Mouse (Mus musculus): ENCODE measurements at regions not wholly inside any gene's neighbourhood (a gene's known extent, or its start where the extent isn't known, plus 50 kb on each side); places are given as distances from the start of the nearest gene placed in this dataset.

DNA sequence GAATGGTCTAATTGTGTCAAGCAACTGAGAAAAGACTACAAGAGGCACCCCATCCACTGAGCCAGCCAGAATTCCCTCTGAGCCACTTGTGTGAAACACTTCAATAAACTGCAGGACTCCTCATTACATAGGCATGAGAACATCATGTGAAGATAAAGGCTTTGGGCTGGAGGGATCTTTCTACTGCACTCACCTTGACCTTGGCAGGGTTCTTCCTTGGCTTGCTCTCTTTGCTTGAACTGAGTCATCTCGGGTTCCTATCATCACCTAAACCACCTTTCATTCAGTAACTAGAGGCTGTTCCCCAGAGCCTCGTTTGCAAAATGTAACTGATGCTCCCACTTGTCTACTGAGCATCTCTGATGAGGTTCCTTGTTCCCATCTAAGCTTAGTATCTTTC, 221.4 kb upstream of the Zfp637 start:
- Histone ChIP-seq H3K36me3 (ENCODE audit: control insufficient read depth, insufficient read depth, low read length, poor library complexity, severe bottlenecking) (no peaks in the 10 kb centered on the region), H3K27me3 (ENCODE audit: control insufficient read depth, insufficient read depth, low read length, poor library complexity, severe bottlenecking) (no peaks in the 10 kb centered on the region)
- no peak for DNase-seq (ENCODE audit: low read depth, low spot score)

GRCm38 (mm10) chr6:117622446-117622845, 218.5 kb upstream of the Zfp637 start:
- DNase-seq (ENCODE audit: low read depth, low spot score): no peak
- Histone ChIP-seq H3K27me3 (ENCODE audit: control insufficient read depth, insufficient read depth, low read length, poor library complexity, severe bottlenecking) (no peaks in the 10 kb centered on the region), H3K36me3 (ENCODE audit: control insufficient read depth, insufficient read depth, low read length, poor library complexity, severe bottlenecking) (no peaks in the 10 kb centered on the region)

DNA sequence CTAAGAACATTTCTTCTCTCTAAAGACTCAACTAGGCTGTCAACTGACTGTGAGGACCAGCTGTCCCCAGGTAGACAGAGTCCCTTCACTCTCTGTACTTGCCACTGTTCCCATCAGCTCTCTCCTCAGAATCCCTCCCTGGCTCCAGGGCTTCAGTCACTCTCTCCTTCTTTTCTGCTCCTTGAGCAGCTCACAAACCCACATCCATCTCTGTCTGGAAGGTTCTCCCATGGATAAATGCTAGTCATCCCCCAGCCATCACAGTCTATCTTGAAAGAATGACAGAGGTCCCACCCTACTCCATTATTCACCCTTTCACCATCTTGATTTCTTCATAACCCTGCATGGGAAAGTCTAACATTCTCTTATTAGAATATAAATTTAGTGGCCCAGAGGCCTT, 218.0 kb upstream of the Zfp637 start:
- DNase-seq (ENCODE audit: low read depth, low spot score): no peak
- Histone ChIP-seq H3K36me3 (ENCODE audit: control insufficient read depth, insufficient read depth, low read length, poor library complexity, severe bottlenecking) (no peaks in the 10 kb centered on the region), H3K27me3 (ENCODE audit: control insufficient read depth, insufficient read depth, low read length, poor library complexity, severe bottlenecking) (no peaks in the 10 kb centered on the region)

DNA sequence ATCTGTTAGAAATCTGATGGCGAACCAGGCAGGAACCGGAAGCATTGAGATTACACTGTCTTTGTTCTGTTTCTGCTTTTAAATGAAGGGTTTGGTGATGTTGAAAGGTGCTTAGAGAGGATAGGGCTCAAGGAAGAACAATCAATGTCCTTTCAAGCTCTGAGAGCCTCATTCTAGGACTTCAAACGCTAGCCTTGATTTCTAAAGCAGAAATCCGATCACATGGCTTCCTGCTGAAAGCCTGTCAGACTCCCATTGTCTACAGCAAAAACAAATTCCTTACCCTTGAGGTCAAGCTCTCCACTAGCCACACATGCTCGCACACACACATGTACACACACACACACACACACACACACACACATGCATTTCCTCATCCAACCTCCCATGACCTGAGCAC, 215.3 kb upstream of the Zfp637 start:
- Histone ChIP-seq H3K27me3 (ENCODE audit: control insufficient read depth, insufficient read depth, low read length, poor library complexity, severe bottlenecking) (no peaks in the 10 kb centered on the region), H3K36me3 (ENCODE audit: control insufficient read depth, insufficient read depth, low read length, poor library complexity, severe bottlenecking) (no peaks in the 10 kb centered on the region)
- DNase-seq (ENCODE audit: low read depth, low spot score): no peak

DNA sequence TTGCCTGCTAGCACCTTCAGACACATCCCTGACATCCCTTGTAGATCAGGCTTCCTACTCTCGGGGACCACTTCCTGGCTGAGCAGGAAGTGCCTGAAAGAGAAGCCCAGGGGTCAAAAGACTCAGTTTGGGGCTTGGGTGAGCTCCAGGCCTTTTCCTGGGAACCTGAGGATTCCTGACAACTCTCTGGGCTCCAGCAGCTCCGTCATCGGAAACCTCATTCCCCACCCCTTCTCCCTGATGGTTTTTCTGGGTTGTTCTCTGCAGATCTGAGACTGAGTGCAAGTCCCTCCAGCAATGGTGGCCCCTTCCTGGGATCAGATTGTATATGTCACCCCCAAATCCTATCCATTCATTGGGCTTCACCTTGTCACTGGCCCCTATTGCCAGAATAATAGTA, 213.5 kb upstream of the Zfp637 start:
- Histone ChIP-seq H3K36me3 (ENCODE audit: control insufficient read depth, insufficient read depth, low read length, poor library complexity, severe bottlenecking) (no peaks in the 10 kb centered on the region), H3K27me3 (ENCODE audit: control insufficient read depth, insufficient read depth, low read length, poor library complexity, severe bottlenecking) (no peaks in the 10 kb centered on the region)
- no peak for DNase-seq (ENCODE audit: low read depth, low spot score)

- Histone ChIP-seq H3K36me3 (ENCODE audit: control insufficient read depth, insufficient read depth, low read length, poor library complexity, severe bottlenecking) (no peaks in the 10 kb centered on the region), H3K27me3 (ENCODE audit: control insufficient read depth, insufficient read depth, low read length, poor library complexity, severe bottlenecking) (no peaks in the 10 kb centered on the region)
- no peak for DNase-seq (ENCODE audit: low read depth, low spot score)
Observed at GRCm38 (mm10) chr6:117646628-117647027, 194.4 kb upstream of the Zfp637 start.

DNA sequence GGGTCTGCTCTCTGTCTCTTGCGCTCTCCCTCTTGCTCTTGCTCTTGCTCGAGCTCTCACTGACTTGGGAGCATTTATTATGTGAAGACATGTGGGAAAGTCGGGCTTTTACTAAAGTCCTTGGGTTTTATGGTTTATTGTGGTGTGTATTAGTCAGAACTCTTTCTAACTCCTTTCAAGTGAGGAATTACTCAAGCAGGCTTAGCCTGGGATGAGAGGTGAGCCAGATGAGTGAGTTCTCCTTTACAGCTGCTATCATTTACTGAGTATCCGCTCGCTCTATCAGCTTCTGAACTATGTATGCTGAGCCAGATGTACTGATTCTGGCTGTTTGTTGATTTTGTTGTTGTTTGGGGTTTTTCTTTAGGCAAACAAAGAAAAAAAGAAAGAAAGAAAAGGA, 190.4 kb upstream of the Zfp637 start:
- H3K36me3 ChIP-seq (ENCODE audit: control insufficient read depth, insufficient read depth, low read length, poor library complexity, severe bottlenecking): no peaks in the 10 kb centered on the region
- DNase-seq (ENCODE audit: low read depth, low spot score): no peak
- no peaks in the 10 kb centered on the region for H3K27me3 ChIP-seq (ENCODE audit: control insufficient read depth, insufficient read depth, low read length, poor library complexity, severe bottlenecking)

DNA sequence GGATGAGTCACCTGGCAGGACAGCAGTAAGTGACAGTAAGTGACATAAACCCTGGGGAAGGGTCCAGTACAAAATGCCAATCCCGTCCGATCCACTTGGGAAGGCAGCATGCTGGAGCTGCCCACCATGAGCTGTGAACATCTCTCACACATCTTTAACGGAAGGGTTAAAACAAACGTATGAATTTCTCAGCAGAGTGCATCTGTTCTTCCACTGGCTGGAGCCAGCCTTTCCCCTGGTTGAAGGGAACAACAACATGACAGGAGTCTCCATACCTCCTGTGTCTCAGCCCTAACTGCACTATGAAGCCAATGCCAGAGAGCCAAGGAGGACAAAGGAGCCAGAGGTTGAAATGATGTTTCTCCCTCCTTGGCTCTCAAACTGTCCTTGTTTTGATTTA, 189.4 kb upstream of the Zfp637 start:
- H3K27me3 ChIP-seq (ENCODE audit: control insufficient read depth, insufficient read depth, low read length, poor library complexity, severe bottlenecking): no peaks in the 10 kb centered on the region
- no peaks in the 10 kb centered on the region for H3K36me3 ChIP-seq (ENCODE audit: control insufficient read depth, insufficient read depth, low read length, poor library complexity, severe bottlenecking)
- no peak for DNase-seq (ENCODE audit: low read depth, low spot score)

GRCm38 (mm10) chr6:117652012-117652411, 189.0 kb upstream of the Zfp637 start:
- DNase-seq (ENCODE audit: low read depth, low spot score): no peak
- H3K27me3 ChIP-seq (ENCODE audit: control insufficient read depth, insufficient read depth, low read length, poor library complexity, severe bottlenecking): no peaks in the 10 kb centered on the region
- no peaks in the 10 kb centered on the region for H3K36me3 ChIP-seq (ENCODE audit: control insufficient read depth, insufficient read depth, low read length, poor library complexity, severe bottlenecking)

DNA sequence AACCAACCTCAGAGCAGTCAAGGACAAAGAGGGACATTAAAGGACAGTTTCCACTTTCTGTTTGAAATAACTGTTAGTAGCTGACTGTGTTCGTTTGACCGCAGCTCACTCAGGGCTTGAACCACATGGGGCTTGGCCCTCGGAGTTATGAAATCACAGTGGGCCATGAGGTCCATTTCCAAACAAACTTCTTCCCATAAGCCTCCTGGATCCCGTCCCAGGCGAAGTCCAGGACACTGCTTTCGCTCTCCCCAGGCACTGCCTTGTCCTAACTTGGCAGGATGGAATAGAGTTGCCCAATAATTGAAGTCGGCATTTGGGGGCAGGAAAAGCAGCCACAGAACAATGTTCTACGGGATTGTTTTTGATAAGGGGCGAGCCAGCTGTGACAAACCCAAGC, 188.1 kb upstream of the Zfp637 start:
- H3K36me3 ChIP-seq (ENCODE audit: control insufficient read depth, insufficient read depth, low read length, poor library complexity, severe bottlenecking): no peaks in the 10 kb centered on the region
- no peak for DNase-seq (ENCODE audit: low read depth, low spot score)
- H3K27me3 ChIP-seq (ENCODE audit: control insufficient read depth, insufficient read depth, low read length, poor library complexity, severe bottlenecking): no peaks in the 10 kb centered on the region

- DNase-seq (ENCODE audit: low read depth, low spot score): no peak
- Histone ChIP-seq H3K27me3 (ENCODE audit: control insufficient read depth, insufficient read depth, low read length, poor library complexity, severe bottlenecking) (no peaks in the 10 kb centered on the region), H3K36me3 (ENCODE audit: control insufficient read depth, insufficient read depth, low read length, poor library complexity, severe bottlenecking) (no peaks in the 10 kb centered on the region)
Observed at GRCm38 (mm10) chr6:117653886-117654425, 187.0 kb upstream of the Zfp637 start.

GRCm38 (mm10) chr6:117655986-117656385, 185.0 kb upstream of the Zfp637 start:
- H3K27me3 ChIP-seq (ENCODE audit: control insufficient read depth, insufficient read depth, low read length, poor library complexity, severe bottlenecking): no peaks in the 10 kb centered on the region
- no peak for DNase-seq (ENCODE audit: low read depth, low spot score)

GRCm38 (mm10) chr6:117660576-117660975, 180.4 kb upstream of the Zfp637 start:
- DNase-seq (ENCODE audit: low read depth, low spot score): peak; percentile 2
- Histone ChIP-seq H3K27me3 (ENCODE audit: control insufficient read depth, insufficient read depth, low read length, poor library complexity, severe bottlenecking) (no peaks in the 10 kb centered on the region), H3K36me3 (ENCODE audit: control insufficient read depth, insufficient read depth, low read length, poor library complexity, severe bottlenecking) (no peaks in the 10 kb centered on the region)

More at GRCm38 (mm10) chr6:117655986-117656385, 185.0 kb upstream of the Zfp637 start:
- no peaks in the 10 kb centered on the region for H3K36me3 ChIP-seq (ENCODE audit: control insufficient read depth, insufficient read depth, low read length, poor library complexity, severe bottlenecking)

DNA sequence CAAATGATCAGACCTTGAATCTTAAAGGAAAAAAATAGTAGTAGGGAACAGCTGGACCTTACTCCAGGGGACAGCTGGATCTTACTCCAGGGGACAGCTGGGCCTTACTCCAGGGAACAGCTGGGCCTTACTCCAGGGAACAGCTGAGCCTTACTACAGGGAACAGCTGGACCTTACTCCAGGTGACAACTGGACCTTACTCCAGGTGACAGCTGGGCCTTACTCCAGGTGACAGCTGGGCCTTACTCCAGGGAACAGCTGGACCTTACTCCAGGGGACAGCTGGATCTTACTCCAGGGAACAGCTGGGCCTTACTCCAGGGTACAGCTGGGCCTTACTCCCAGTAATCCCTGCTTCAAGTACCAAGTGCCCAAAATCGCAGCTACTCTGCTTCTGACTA, 178.3 kb upstream of the Zfp637 start:
- no peak for DNase-seq (ENCODE audit: low read depth, low spot score)
- Histone ChIP-seq H3K27me3 (ENCODE audit: control insufficient read depth, insufficient read depth, low read length, poor library complexity, severe bottlenecking) (no peaks in the 10 kb centered on the region), H3K36me3 (ENCODE audit: control insufficient read depth, insufficient read depth, low read length, poor library complexity, severe bottlenecking) (no peaks in the 10 kb centered on the region)

DNA sequence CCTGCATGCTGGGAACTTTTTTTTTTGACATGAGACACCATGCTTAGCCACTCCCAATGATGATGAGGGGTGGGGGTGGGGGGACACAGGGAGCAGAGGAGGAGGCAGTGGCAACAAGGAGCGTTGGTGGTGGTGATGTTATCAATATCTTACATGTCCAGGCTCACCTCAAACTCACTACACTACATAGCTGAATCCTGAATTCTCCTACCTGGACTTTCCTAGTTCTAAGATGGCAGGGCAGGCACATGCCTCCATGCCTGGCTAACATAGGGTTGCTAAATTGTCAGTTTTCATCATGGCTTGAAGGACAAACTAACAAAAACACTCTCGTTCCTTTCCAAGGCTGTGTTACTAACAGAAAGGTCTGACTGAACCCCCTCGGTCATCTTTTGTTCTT, 170.6 kb upstream of the Zfp637 start:
- Histone ChIP-seq H3K36me3 (ENCODE audit: control insufficient read depth, insufficient read depth, low read length, poor library complexity, severe bottlenecking) (no peaks in the 10 kb centered on the region), H3K27me3 (ENCODE audit: control insufficient read depth, insufficient read depth, low read length, poor library complexity, severe bottlenecking) (no peaks in the 10 kb centered on the region)
- no peak for DNase-seq (ENCODE audit: low read depth, low spot score)

DNA sequence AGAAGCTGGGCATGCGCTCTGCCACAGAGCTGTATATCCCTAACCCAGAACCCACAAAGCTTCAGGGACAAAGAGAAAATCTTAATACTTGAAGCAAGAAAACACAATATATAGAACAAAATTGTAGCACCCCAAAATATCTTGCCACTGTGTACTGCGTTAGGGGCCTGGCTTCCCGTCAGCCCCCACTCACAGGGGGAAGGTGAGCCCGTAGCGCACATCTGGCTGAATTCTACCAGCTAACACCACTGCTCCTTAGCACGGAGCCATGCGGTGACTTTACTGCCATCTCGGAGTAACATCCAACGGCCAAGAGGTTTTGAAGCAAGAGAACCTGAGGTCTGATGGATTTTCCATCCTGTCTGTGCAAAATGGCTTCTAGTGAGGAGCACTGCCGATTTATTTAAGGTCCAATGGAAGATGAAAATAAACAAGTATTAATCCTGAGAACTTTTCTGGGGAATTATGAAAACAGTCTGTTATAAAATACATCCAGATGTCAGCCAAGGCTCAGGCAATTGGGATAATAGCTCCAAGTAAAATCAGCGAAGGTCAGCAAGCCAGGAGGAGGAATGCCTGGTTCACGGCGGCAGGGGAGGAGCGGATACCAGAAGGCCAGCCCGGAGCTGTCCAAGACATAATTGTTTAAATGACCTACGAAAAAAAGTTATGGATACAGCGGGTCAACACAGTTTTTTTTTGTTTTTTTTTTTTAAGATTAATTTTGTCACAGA, 170.0 kb upstream of the Zfp637 start:
- DNase-seq (ENCODE audit: low read depth, low spot score): no peak
- Histone ChIP-seq H3K36me3 (ENCODE audit: control insufficient read depth, insufficient read depth, low read length, poor library complexity, severe bottlenecking) (no peaks in the 10 kb centered on the region), H3K27me3 (ENCODE audit: control insufficient read depth, insufficient read depth, low read length, poor library complexity, severe bottlenecking) (no peaks in the 10 kb centered on the region)
